Mouse (Mus musculus): ENCODE measurements around the gene Eif3l.

Eif3l gene

GRCm38 (mm10) chr15:79124331-79124875, 49.4 kb downstream of the Eif3l start:
- DNase-seq = no peak

GRCm38 (mm10) chr15:79126217-79126932, 51.4 kb downstream of the Eif3l start:
- peak; percentile 47 for DNase-seq

GRCm38 (mm10) chr15:79127101-79127500, 52.1 kb downstream of the Eif3l start:
- DNase-seq = no peak

- no peak for DNase-seq
Observed at GRCm38 (mm10) chr15:79128208-79128607, 53.2 kb downstream of the Eif3l start.

GRCm38 (mm10) chr15:79129311-79129710, 54.3 kb downstream of the Eif3l start:
- DNase-seq = no peak

GRCm38 (mm10) chr15:79130782-79131181, 55.8 kb downstream of the Eif3l start:
- DNase-seq = no peak

- no peak for DNase-seq
Observed at GRCm38 (mm10) chr15:79131442-79131841, 56.5 kb downstream of the Eif3l start.

GRCm38 (mm10) chr15:79133191-79133661, 58.2 kb downstream of the Eif3l start:
- no peak for DNase-seq

GRCm38 (mm10) chr15:79134496-79135270, 59.7 kb downstream of the Eif3l start:
- DNase-seq = no peak

- DNase-seq = no peak
Observed at GRCm38 (mm10) chr15:79135332-79135731, 60.4 kb downstream of the Eif3l start.

GRCm38 (mm10) chr15:79135783-79136575, 61.0 kb downstream of the Eif3l start:
- DNase-seq = no peak

GRCm38 (mm10) chr15:79139640-79140039, 64.7 kb downstream of the Eif3l start:
- DNase-seq = no peak

- DNase-seq = peak; percentile 98
Observed at GRCm38 (mm10) chr15:79140866-79141565, 66.0 kb downstream of the Eif3l start, which contains the start of the genes Polr2f and 1700088E04Rik. Gene Polr2f (plus strand): TSS chr15:79141009. Gene 1700088E04Rik (minus strand): TSS chr15:79141253.

GRCm38 (mm10) chr15:79141566-79141917, 66.6 kb downstream of the Eif3l start:
- DNase-seq = no peak

- no peak for DNase-seq
Observed at GRCm38 (mm10) chr15:79143316-79143715, 68.3 kb downstream of the Eif3l start.
